Mouse (Mus musculus) megakaryocyte, embryonic 14.5 days (primary cell): ENCODE measurements at regions not wholly inside any gene's neighbourhood (a gene's known extent, or its start where the extent isn't known, plus 50 kb on each side); places are given as distances from the start of the nearest gene placed in this dataset.

Experiments used
- FLI1 ChIP-seq: IDR thresholded peaks from 2 replicates; pipeline ENCODE4 v1.6.1; 2012; ENCODE audit warnings: low read length, inconsistent platforms, mixed read lengths
- GATA1 ChIP-seq: IDR thresholded peaks from 3 replicates; pipeline ENCODE4 v1.6.1; 2012; ENCODE audit warnings: mixed read lengths, low read length, inconsistent platforms, borderline replicate concordance

GRCm38 (mm10) chr13:107904851-107905250 is 139.4 kb upstream of the Smim15 start:
- TF ChIP-seq GATA1 (no peak), FLI1 (no peak)
